Mouse (Mus musculus): Measurements from ENCODE around the gene Tuba4a. TPM values are rescaled to one million over a fixed set of nuclear protein-coding genes. Genes with fewer than 3 reads are reported as not detected.
"Not testable (repeated sequence)": the region's sequence is repeated elsewhere in the genome, so short reads cannot be mapped to it uniquely, and the experiment has no call there.

Tuba4a gene
- total RNA-seq, 2 experiments from 2014 or later, result 48.9 to 119 TPM

DNA sequence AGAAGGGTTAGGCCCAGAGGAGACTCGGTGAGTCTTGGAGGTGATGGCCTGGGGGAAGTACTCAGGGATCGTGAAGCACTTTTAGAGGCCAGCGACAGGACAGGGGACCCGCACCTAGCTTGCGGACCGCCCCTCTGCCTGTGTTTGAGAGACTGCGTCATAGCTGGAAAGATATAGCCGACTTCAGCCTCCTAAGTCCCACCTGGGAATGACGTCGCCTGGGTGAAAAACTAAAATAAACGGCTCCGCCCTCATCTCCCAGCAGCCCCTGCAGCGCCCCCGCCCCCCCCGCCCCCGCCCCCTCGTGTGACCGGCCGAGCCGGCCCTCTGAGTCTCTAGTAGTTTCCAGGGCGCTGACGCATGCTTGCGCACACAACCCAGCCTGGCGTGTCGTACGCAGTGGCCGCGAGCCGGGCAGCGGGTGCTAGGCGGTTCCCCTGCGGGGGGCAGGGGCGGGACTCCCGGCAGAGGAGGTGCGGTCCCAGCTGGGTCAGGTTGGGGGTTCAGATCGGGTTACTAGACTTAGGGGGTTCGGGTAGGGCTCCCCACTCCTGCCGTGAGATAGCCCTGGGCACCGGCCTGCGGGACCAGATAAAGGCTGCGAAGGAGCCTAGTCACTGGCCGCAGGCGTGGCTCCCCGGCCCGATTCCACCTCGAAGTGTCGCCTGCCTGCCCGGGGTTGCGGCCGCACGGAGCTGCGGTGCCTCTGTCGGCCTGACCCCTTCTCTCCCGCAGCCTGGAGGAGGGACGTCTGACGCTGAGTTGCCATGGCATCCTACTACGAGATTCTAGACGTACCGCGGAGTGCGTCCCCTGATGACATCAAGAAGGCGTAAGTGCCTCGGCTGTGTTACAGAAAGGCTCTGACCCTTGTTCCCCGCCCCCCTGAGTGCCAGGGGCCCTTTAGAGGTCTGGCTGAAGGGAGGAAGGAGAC is 16.7 kb upstream of the Tuba4a start, which contains the start of gene Dnajb2:
TSS of gene Dnajb2 (plus strand) at position 290 of the 934 bp plus-strand sequence.
- DNase-seq (ENCODE audit: low spot score in 2 of 2), result peak; percentile 85 to 87

DNA sequence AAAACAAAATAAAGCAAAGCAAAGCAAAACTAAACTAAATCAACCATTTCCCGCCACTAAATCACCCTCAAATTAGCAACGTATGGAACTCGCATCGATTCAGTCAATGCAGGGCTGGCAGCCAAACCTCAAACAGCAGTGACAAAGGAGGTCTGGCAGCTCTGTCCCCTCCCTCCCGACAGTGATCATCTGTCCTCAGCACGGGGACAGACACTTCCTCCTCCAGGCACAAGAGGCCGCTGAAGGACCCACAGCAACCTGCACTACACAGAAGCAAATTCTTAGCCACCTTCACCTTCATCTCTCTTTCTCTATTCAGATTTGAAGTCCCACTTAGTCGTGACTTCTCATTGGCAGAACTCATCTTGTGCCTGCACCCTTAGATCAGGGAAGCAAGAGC is 14.9 kb upstream of the Tuba4a start:
- peak in 1 of 2 experiments; percentile 52 for DNase-seq (ENCODE audit: low spot score in 2 of 2)

DNA sequence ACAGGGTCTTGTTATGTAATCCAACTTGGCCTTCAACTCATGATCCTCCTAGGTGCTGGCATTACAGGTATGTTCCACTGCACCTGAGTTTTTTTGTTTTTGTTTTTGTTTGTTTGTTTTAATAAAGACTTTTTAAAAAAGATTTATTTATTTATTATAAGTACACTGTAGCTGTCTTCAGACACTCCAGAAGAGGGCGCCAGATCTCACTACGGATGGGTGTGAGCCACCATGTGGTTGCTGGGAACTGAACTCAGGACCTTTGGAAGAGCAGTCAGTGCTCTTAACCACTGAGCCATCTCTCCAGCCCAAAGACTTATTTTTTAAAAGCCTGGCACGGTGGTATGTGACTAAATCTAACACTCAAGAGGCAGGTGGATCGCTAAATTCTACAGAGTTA is 12.8 kb upstream of the Tuba4a start:
- not testable (repeated sequence) for DNase-seq (ENCODE audit: low spot score in 2 of 2)

DNA sequence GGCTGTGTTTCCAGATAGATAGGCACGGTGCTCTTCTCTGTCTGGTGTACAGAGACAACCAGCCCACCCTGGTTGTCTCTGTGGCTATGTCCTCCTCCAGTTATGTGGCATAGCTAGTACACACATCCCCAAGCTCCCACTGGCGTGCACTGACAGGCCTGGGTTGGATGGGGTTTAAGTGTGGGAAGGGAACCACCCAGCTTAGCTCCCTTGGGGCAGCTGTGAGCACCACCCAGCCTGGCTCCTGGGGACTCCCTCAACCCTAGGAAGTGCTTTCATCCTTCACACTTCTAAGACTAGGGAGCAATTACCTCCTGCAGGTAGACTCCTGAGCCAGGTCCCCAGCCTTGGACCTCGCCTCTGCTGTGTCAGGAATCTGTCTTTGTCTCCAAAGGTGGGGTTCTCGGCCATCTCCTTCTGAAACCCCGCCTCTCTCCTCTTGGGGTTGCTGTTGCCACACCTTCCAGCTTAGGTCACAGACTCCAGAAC is 12.0 kb upstream of the Tuba4a start, which contains the start of gene A630095N17Rik:
TSS of gene A630095N17Rik (minus strand) at position 439 of the 489 bp plus-strand sequence.
- no peak for DNase-seq (ENCODE audit: low spot score in 2 of 2)

DNA sequence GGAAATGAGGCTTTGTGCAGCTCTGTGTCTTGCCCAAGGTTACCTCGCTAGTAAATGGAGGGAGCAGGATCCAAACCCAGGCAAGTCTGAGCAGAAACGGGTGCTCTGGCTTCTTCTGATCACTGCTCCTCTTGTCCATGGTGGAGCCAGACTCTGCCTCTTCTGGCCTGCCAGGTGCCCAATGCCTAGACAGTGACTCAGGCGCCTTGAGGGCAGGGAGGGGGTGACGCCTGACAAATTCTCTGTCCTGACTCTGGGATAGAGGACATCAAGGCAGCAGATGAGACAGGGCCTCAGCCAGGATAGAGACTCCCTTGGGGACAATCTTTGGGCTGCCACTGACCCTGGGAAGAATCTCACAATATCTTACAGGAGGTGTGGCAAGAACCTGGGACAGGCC is 11.6 kb upstream of the Tuba4a start:
- DNase-seq (ENCODE audit: low spot score in 2 of 2), result no peak

DNA sequence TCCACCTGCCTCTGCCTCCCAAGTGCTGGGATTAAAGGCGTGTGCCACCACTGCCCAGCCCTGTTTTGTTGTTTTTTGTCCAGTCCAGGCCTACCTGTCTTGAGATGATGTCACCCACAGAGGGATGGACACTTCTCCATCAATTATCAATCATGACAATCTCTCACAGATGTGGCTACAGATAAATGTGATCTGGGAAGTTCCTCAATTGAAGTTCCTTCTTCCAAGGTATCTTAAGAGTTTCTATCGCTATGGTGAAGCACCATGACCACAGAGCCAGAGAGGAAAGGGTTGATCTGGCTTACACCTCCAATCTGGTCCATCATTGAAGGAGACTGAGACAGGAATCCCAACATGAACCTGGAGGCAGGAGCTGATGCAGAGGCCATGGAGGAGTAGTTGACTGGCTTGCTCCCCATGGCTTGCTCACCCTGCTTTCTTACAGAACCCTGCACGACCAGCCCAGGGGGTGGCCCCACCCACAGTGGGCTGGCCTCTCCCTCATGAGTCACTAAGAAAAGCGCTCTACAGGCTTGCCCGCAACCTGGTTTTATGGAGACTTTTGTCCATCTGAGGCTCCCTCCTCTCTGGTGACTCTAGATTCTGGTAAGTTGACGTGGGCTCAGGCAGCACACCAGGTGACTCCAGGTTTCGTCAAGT is 10.8 kb upstream of the Tuba4a start:
- no peak for DNase-seq (ENCODE audit: low spot score in 2 of 2)

DNA sequence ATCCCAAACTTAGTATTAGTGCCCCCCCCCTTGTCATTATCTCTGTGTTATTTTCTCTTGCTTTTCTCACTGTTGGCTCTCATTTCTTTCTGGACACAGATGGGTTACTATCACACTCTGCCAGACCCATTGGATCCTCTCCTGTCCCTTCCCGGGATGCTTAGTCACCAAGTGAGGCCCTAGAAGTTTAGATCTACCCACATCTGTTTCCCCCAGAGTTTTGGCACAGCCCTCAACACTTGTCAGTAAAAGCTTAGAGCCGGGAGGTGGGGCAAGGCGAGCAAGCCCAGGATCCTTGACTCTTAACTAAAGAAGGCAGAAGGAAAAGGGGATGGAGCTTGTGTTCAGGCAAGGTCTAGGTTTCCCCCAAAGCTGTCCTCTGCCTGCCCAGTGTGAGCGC is 9.5 kb upstream of the Tuba4a start:
- no peak for DNase-seq (ENCODE audit: low spot score in 2 of 2)

DNA sequence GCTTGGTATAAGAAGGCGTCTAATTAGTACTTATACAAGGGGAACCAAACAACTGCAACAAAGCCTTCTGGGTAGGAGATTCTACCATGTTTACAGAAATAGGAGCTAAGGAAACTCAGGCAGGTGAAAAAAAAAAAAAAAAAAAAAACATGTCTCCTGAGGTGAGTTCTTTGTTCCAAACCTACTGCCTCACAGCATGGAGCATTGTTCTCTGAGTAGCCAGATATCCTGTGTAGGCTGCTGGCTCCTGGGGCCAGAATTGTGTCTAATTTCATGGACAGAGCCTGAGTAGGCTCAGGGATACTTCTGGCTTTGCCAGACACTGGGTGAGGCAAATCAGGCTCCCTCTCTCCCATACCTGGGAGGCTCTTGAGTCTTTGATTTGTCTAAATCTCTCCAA is 8.0 kb upstream of the Tuba4a start:
- DNase-seq (ENCODE audit: low spot score in 2 of 2), result no peak

DNA sequence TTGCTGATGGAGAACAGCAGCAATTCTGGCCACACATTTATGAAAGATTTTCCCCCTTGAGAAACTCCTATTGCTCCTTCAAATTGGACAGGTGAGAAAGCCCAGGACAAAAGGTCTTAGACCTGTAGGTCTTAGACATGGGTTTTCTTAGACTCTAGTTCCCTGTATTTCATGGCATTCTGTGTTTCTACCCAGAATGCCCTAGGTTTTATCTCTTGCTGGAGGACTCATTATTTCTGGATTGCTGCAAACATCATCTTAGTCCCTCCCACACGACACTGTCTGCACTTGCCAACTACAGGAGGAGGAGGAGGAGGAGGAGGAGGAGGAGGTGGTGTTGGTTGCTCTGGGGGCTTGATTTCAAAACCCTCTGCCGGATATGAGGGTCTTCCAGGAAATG is 6.5 kb upstream of the Tuba4a start:
- no peak for DNase-seq (ENCODE audit: low spot score in 2 of 2)

DNA sequence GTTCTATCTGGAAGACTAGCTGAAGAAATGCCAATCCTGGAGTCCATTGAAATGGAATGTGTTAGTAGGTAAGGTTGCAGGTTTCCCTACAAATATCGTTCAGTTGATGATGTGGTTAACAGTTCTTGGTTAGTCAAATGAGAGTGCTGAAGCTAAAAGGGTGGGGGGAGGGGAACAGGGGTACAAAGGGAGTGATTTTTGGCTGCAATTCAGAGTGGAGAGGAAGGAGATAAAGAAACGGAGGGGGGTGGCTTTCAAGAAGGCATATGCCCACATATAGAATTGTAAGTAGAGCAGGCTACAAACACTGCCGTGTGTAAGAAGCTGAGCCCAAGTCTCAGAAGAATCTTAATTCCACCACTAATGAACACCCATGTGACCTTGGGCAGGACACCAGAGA is 5.8 kb upstream of the Tuba4a start:
- DNase-seq (ENCODE audit: low spot score in 2 of 2), result no peak

DNA sequence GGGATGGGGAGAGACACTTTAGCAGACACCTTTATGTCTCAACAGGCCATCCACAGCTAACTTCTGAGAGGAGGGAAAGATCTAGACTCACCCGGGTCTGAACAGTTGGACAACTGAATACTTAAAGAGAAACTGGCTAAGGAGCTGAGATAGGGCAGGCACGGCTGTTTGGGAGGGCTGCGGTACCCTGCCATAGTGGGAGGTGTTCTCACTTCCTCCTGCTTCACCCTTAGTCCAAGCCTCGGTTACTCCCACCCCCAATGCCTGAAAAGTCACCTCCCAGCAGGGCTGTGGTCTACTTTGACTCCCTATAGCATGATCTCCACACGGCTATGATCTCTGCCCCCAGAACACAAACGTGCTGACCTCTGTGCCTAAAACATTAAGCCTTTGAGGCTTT is 3.9 kb upstream of the Tuba4a start:
- no peak for DNase-seq (ENCODE audit: low spot score in 2 of 2)

DNA sequence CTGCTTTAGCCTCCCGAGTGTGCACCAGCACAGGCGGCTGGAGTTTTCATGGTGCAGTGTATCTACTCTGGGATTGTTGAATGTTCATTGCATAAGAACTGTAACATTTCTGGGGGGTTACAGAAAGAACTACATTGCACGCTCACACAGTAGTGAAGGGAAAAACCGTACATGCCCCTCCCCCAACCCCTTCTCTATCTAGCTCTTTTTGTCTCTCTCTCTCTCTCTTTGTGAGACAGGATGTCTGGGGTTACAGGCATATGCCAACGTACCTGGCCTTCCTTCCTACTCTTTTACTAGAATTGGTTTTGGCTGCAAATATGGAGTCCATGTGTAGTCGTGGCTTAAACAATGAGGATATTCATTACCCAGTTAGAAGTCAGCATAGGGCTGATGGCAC is 3.3 kb upstream of the Tuba4a start:
- DNase-seq (ENCODE audit: low spot score in 2 of 2), result no peak

DNA sequence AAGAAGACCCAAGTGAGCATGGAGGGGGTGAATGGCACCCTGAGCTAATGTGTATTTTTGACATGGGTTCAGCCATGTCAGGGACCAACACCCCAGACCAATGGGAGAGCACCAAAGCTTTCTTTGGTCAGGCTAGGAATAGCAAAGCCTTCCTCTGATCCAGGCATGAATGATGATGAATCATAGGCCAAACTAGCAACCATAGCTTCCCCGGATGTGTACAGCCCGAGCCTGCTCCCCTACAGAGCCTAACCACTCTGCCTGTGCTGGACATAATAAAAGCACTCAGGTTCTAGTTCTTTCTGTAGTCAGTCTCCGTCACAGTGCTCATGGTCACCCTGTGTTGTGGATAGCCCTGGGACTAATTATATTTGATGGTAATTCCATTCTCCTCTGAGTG is 1.9 kb upstream of the Tuba4a start:
- DNase-seq (ENCODE audit: low spot score in 2 of 2), result no peak

DNA sequence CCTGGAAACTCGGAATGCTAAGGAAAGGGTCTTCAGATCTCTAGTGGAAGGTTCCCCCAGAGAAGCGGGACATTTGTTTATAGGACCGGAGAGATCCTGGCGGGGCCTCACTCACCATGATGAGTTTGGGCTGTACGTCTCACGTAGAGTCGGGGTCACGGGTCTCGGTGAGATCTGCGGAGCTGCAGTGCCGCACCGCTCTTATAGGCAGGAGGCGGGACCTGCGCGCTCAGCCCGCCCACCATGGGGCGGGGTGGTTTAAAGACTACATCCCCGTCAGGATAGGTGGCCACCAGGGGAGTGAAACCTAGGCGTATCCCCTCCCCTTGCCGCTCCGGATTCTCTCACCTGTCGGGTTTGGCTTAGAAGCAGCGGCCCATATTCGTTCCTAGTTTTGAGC is 587 bp downstream of the Tuba4a start:
- DNase-seq (ENCODE audit: low spot score in 2 of 2), result peak; percentile 87 to 92

DNA sequence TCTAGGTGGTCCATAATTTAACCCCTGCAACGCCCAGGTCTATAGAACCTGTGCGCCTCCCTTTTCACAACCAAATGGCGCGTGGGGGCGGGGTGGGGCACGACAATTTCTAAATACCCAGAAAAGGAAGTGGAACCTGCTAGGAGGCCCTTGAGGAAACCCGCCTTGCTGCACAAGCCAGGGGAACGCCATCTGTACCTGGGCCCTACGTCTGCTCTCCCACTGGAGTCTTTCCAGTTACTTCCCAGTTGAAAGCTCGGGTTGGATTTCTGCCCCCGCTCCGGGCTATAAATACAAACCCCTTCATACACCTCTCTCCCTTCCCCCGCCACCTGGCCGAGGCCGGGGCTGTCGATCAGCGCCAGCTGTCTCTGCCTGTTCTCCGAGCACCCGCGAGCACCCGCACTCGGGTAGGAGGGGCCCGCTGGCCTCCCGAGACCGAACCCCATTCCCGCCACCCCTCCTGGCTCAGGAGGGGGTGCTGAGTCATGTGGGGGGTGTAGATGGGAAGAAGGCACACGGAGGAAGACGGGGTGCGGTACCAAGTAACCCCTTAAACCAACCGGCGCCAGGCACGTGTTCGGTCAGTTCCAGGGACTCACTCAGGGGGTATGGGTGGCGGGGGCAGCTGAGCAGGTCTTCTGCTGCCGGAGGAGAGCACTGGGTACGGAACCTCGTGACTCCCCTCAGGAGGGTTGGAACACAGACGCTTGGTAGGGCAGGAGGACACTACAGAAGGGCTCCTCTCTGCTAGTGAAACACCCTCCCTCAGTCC is 1.3 kb downstream of the Tuba4a start:
- peak; percentile 42 to 52 for DNase-seq (ENCODE audit: low spot score in 2 of 2)

DNA sequence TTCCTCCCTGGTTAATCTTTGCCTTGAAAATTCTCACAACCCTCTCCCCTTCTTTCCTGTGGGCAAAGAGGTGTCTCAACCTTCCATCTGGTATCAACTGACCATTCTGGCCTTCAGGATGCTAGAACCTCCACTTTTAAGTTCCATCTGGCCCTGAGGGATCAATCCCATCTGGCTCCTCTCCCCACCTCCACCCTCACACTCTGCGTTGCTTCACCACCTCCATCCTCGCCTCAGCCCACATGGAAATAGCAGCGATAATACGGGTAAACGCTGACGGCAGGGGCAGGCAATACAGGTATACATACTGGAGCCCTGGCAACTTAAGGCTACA is 1.8 kb downstream of the Tuba4a start:
- no peak for DNase-seq (ENCODE audit: low spot score in 2 of 2)

DNA sequence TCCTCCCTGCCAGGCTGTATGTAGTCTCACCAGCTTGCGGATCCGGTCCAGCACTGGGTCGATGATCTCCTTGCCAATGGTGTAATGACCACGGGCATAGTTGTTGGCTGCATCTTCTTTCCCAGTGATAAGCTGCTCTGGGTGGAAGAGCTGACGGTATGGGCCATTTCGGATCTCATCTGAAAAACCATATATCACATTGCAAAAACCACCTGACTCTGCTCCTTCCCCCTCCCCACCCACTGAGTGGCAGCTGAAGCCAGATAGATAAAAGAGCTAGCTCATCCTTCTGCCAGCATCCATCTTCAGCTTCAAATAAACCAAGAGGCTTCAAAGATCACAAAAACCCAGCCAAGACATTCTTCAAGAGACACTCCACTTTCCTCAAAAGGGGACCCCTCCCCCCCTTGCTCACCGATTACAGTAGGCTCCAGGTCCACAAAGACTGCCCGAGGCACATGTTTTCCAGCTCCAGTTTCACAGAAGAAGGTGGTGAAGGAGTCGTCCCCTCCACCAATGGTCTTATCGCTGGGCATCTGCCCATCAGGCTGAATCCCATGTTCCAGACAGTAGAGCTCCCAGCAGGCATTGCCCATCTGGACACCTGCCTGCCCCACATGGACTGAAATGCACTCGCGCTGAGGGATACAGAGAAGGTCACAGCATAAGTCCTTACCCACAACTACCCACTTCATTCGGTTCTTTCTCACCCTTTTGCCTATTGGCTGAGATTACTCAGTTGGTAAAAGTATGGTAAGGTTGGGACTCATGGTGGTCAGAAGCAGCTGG is 2.7 kb downstream of the Tuba4a start:
- DNase-seq (ENCODE audit: low spot score in 2 of 2), result no peak

DNA sequence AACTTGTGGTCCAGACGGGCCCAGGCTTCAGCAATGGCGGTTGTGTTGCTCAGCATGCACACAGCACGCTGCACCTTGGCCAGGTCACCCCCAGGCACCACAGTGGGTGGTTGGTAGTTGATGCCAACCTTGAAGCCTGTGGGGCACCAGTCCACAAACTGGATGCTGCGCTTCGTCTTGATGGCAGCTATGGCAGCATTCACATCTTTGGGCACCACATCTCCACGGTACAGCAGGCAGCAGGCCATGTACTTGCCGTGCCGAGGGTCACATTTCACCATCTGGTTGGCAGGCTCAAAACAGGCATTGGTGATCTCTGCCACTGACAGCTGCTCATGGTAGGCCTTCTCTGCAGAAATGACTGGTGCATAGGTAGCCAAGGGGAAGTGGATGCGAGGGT is 3.9 kb downstream of the Tuba4a start:
- DNase-seq (ENCODE audit: low spot score in 2 of 2), result no peak

DNA sequence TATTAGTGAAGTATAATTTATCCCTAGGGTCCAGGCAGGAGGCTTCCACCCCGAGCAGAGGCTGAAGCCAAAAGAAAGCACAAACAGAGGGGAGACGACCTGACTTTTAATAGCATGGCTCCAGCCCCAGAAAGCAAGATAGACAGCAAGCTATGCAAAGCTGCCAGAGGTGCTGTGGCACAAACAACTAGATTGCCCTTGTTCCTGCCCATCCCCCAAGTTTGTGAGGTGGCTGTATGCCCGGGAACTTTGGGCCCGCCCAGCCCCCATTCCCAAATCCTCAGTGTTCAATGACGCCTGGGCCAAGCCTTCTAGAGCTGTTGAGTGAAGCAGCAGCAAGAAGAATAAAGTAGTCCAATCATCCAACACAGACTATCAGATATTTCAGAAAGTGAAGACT is 4.8 kb downstream of the Tuba4a start:
- peak in 1 of 2 experiments; percentile 42 for DNase-seq (ENCODE audit: low spot score in 2 of 2)

DNA sequence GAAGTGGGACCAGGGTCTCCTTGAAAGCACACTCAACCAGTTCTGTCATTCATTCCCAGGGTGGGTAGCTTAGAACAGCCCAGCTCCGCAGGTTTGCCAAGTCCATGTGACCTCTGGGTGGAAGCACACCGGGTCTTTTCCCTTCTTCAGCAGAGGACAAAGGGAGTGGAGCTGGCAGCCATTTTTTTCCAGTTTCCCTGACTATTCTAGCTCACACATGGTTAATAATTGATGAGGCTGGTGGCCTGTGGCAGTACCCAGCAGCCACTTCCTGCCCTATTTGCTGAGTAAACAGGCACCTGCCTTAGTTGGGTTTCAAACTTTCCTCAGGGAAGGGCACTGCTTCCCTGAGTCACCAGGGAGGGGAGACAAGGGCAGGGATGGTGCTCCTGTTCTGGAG is 5.2 kb downstream of the Tuba4a start:
- DNase-seq (ENCODE audit: low spot score in 2 of 2), result no peak

DNA sequence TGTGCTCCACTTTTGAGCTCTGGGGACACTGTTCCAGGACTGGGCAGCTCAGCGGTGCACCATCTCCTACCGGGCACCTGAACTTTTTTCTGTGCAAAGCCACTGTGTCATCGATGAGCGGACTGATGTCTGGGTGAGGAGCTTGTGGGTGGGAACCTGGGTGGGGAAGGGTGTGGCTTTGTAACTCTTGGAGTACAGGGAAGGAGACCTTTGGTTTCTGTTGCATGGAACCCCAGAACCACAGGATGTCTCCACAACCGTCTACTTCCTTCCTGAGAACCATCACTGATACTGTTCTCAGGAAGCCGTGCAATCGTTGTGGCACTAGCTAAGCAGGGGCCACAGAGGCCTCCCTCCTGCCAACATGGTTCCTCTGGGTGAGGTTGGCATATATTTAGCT is 6.6 kb downstream of the Tuba4a start:
- DNase-seq (ENCODE audit: low spot score in 2 of 2), result no peak

Measured in adrenal gland, adult 18-20 months (tissue).